In genomic region chr11:84818961-84819692, GRCm38 (mm10) we compare ENCODE assay signal across 8 mouse cellular contexts. TPM values are rescaled to one million over a fixed set of nuclear protein-coding genes. Genes with fewer than 3 reads are reported as not detected.
DNase-seq lines count a peak whose midpoint lies in the region; ATAC-seq and TF ChIP-seq lines count a peak whose summit lies in the region.

Gene Mrm1, minus strand, starts transcription at chr11:84819515.

- H3K4me1 ChIP-seq in E14TG2a.4 (replicated peaks; ENCODE audit: low read depth, low read length): peaks cover 62% of the 10 kb centered on the region
- H3K4me1 ChIP-seq in forebrain, embryonic 12.5 days: peaks cover 16% of the 10 kb centered on the region
- peaks cover 21% of the 10 kb centered on the region for H3K4me1 ChIP-seq in heart, postnatal 0 days (ENCODE audit: control insufficient read depth, insufficient read depth)
- H3K4me1 ChIP-seq in liver, embryonic 16.5 days (ENCODE audit: control insufficient read depth, low read depth, low read length): peaks cover 42% of the 10 kb centered on the region
- peaks cover 8% of the 10 kb centered on the region; the same call in 1 of the 2 replicates for H3K4me1 ChIP-seq in neural tube, embryonic 13.5 days (replicated peaks)
- peaks cover 8% of the 10 kb centered on the region for H3K4me1 ChIP-seq in testis, adult 2 months (ENCODE audit: control insufficient read depth, insufficient read depth, low read length)

- peak; percentile 68 for TF ChIP-seq POLR2A in testis, adult 2 months (IDR thresholded peaks at IDR 0.05; ENCODE audit: control insufficient read depth, low read depth, low read length)

- WGBS in forebrain, embryonic 12.5 days: under 1% methylated on average over 55 of the region's 55 CpGs
- WGBS in heart, postnatal 0 days: under 1% methylated on average over 55 of the region's 55 CpGs
- WGBS in liver, embryonic 16.5 days (ENCODE audit: insufficient replicate concordance): under 1% methylated on average over 55 of the region's 55 CpGs
- under 1% methylated on average over 55 of the region's 55 CpGs for WGBS in neural tube, embryonic 13.5 days

- H3K27me3 ChIP-seq in E14TG2a.4 (ENCODE audit: insufficient read depth, low read length): no peaks in the 10 kb centered on the region
- no peaks in the 10 kb centered on the region for H3K27me3 ChIP-seq in forebrain, embryonic 12.5 days
- no peaks in the 10 kb centered on the region for H3K27me3 ChIP-seq in heart, postnatal 0 days (ENCODE audit: control insufficient read depth, insufficient read depth, low read length)
- H3K27me3 ChIP-seq in liver, embryonic 16.5 days (ENCODE audit: control insufficient read depth, insufficient read depth, low read depth, low read length): no peaks in the 10 kb centered on the region
- no peaks in the 10 kb centered on the region for H3K27me3 ChIP-seq in neural tube, embryonic 13.5 days
- H3K27me3 ChIP-seq in testis, adult 2 months (ENCODE audit: control insufficient read depth, insufficient read depth, low read length): no peaks in the 10 kb centered on the region

- peak; percentile 17; the same call in 1 of the 2 replicates for TF ChIP-seq EP300 in heart, postnatal 0 days (IDR thresholded peaks at IDR 0.05; ENCODE audit: low read depth)

- TF ChIP-seq CTCF in E14TG2a.4 (conservative IDR thresholded peaks at IDR 0.05; ENCODE audit: low read length): peak; percentile 56
- peak; percentile 84 for TF ChIP-seq CTCF in heart, postnatal 0 days (IDR thresholded peaks at IDR 0.05; ENCODE audit: low read depth)
- TF ChIP-seq CTCF in testis, adult 2 months (IDR thresholded peaks at IDR 0.05; ENCODE audit: control insufficient read depth, insufficient read depth, insufficient replicate concordance, low read depth, low read length): peak; percentile 65; the same call in 1 of the 2 replicates

- H3K36me3 ChIP-seq in E14TG2a.4 (ENCODE audit: insufficient read depth, low read length): peaks cover 41% of the 10 kb centered on the region
- no peaks in the 10 kb centered on the region; the same call in 1 of the 2 replicates for H3K36me3 ChIP-seq in forebrain, embryonic 12.5 days (replicated peaks)
- H3K36me3 ChIP-seq in heart, postnatal 0 days (replicated peaks; ENCODE audit: control insufficient read depth, insufficient read depth, low read length): peaks cover 21% of the 10 kb centered on the region
- peaks cover 38% of the 10 kb centered on the region for H3K36me3 ChIP-seq in liver, embryonic 16.5 days (ENCODE audit: control insufficient read depth, insufficient read depth)
- no peaks in the 10 kb centered on the region for H3K36me3 ChIP-seq in neural tube, embryonic 13.5 days
- no peaks in the 10 kb centered on the region; the same call in 1 of the 2 replicates for H3K36me3 ChIP-seq in testis, adult 2 months (ENCODE audit: control insufficient read depth, insufficient read depth, low read length)

- H3K27ac ChIP-seq in forebrain, embryonic 12.5 days: peak within 1 kb of the TSS; percentile 38; the same call in 1 of the 2 replicates
- peak within 1 kb of the TSS; percentile 85 for H3K27ac ChIP-seq in heart, postnatal 0 days (ENCODE audit: low read depth)
- H3K27ac ChIP-seq in liver, embryonic 16.5 days (ENCODE audit: low read length): peak within 1 kb of the TSS; percentile 98
- peak within 1 kb of the TSS; percentile 65 for H3K27ac ChIP-seq in neural tube, embryonic 13.5 days (replicated peaks)
- peak within 1 kb of the TSS; percentile 3; the same call in 1 of the 2 replicates for H3K27ac ChIP-seq in testis, adult 2 months (ENCODE audit: control insufficient read depth, insufficient read depth, low read depth, low read length)

- no peaks in the 10 kb centered on the region for H3K9me3 ChIP-seq in E14TG2a.4 (ENCODE audit: low read length)
- no peaks in the 10 kb centered on the region for H3K9me3 ChIP-seq in forebrain, embryonic 12.5 days
- H3K9me3 ChIP-seq in heart, postnatal 0 days (replicated peaks; ENCODE audit: control insufficient read depth, low read length): no peaks in the 10 kb centered on the region
- no peaks in the 10 kb centered on the region for H3K9me3 ChIP-seq in liver, embryonic 16.5 days (replicated peaks; ENCODE audit: control insufficient read depth, low read length)
- H3K9me3 ChIP-seq in neural tube, embryonic 13.5 days: no peaks in the 10 kb centered on the region

- peak; percentile 95 for DNase-seq in c-Kit-positive CD71-positive TER-119-positive erythroid progenitor cells, embryonic 14.5 days (ENCODE audit: low spot score)
- DNase-seq in heart, postnatal 0 days (ENCODE audit: low spot score): peak; percentile 98
- peak; percentile 96 to 97 for DNase-seq in kidney, postnatal 4 days

- peak within 1 kb of the TSS; percentile 96 for H3K4me3 ChIP-seq in E14TG2a.4 (replicated peaks; ENCODE audit: low read length)
- H3K4me3 ChIP-seq in forebrain, embryonic 12.5 days (replicated peaks): peak within 1 kb of the TSS; percentile 56
- H3K4me3 ChIP-seq in heart, postnatal 0 days (ENCODE audit: low read depth, low read length): peak within 1 kb of the TSS; percentile 62
- peak within 1 kb of the TSS; percentile 77 for H3K4me3 ChIP-seq in liver, embryonic 16.5 days (ENCODE audit: low read depth, low read length)
- H3K4me3 ChIP-seq in neural tube, embryonic 13.5 days: peak within 1 kb of the TSS; percentile 64
- peak within 1 kb of the TSS; percentile 84 for H3K4me3 ChIP-seq in testis, adult 2 months (ENCODE audit: control insufficient read depth, low read depth, low read length)

- peak within 1 kb of the TSS; percentile 72 for H3K9ac ChIP-seq in forebrain, embryonic 12.5 days
- H3K9ac ChIP-seq in heart, postnatal 0 days (replicated peaks; ENCODE audit: low read depth, low read length): peak within 1 kb of the TSS; percentile 63
- peak within 1 kb of the TSS; percentile 90 for H3K9ac ChIP-seq in liver, embryonic 16.5 days (ENCODE audit: low read depth, low read length)
- peak within 1 kb of the TSS; percentile 74 for H3K9ac ChIP-seq in neural tube, embryonic 13.5 days

- peak within 1 kb of the TSS; percentile 90 for H3K4me2 ChIP-seq in forebrain, embryonic 12.5 days
- H3K4me2 ChIP-seq in heart, postnatal 0 days (ENCODE audit: low read depth, low read length): peak within 1 kb of the TSS; percentile 96
- peak within 1 kb of the TSS; percentile 96 for H3K4me2 ChIP-seq in liver, embryonic 16.5 days (ENCODE audit: low read depth, low read length)
- H3K4me2 ChIP-seq in neural tube, embryonic 13.5 days: peak within 1 kb of the TSS; percentile 99

- peak; percentile 87 for ATAC-seq in forebrain, embryonic 12.5 days (ENCODE audit: low FRiP score)
- ATAC-seq in heart, postnatal 0 days (ENCODE audit: insufficient read depth, low read depth): peak; percentile 80
- peak; percentile 61 for ATAC-seq in liver, embryonic 16.5 days (ENCODE audit: low read depth)
- peak; percentile 76 for ATAC-seq in neural tube, embryonic 13.5 days (ENCODE audit: low read depth)

RNA-seq across cellular contexts. Expression of gene Mrm1, which starts in this region (rescaled TPM):
- 10.5 and 10.7 TPM in 2 replicates for polyA plus RNA-seq in forebrain, embryonic 12.5 days (2016; fragmentation: Nextera tagmentation; extraction: Ambion mirVana)
- 13.9 and 33.7 TPM in 2 replicates for total RNA-seq in heart, postnatal 0 days (2014; rRNA removed; ENCODE audit: low replicate concordance)
- 21.5 and 21.9 TPM in 2 replicates for polyA plus RNA-seq in heart, postnatal 0 days (2015; fragmentation: Nextera tagmentation; extraction: Ambion mirVana)
- 12.9 and 14.5 TPM in 2 replicates for polyA plus RNA-seq in liver, embryonic 16.5 days (2015; fragmentation: Nextera tagmentation; extraction: Ambion mirVana)
- 8.7 and 10.5 TPM in 2 replicates for polyA plus RNA-seq in neural tube, embryonic 13.5 days (2015; fragmentation: Nextera tagmentation; extraction: Ambion mirVana)
- 3.6 and 4.2 TPM in 2 replicates for polyA plus RNA-seq in testis, adult 2 months (2012; rRNA removed)

Comparison
In these comparisons a context has a peak if more than half of its experiments do, and no peak if none do; other contexts are left out.
1. Peak in every context shown above with its lines: DNase-seq, ATAC-seq, H3K4me3 ChIP-seq and H3K27ac ChIP-seq.
2. H3K27ac ChIP-seq: peak in every context shown above with its lines; median percentile 98 in liver, embryonic 16.5 days; 85 in heart, postnatal 0 days; 65 in neural tube, embryonic 13.5 days; 38 in forebrain, embryonic 12.5 days; 3 in testis, adult 2 months.